In genomic region chr11:67514401-67514800, GRCm38 (mm10) we compare ENCODE assay signal across 9 mouse cellular contexts. TPM values are rescaled to one million over a fixed set of nuclear protein-coding genes. Genes with fewer than 3 reads are reported as not detected.
A peak's percentile ranks its signal among the peaks of the same experiment; 100 is the strongest.
DNase-seq lines count a peak whose midpoint lies in the region; ATAC-seq and TF ChIP-seq lines count a peak whose summit lies in the region.
"Had no signal": no experiment of that assay in that cellular context is flagged by ENCODE, and none has a peak within 500 bp of the region (broad histone marks: within the 10 kb centered on the region; RNA-seq: fewer than 3 reads in every experiment).

No protein-coding gene starts in this region.

- no peak for TF ChIP-seq POLR2A in CH12.LX (IDR thresholded peaks at IDR 0.05; ENCODE audit: low read depth, low read length)

- 89% methylated on average over 8 of the region's 8 CpGs for WGBS in kidney, embryonic 14.5 days

- dilution Hi-C loops in CH12.LX (cut with MboI; ENCODE audit: extremely low pct_ligation_motif_present, extremely low pct_unique_long_range_greater_than_20kb, low sequenced_read_pairs) = no loop called here

- peaks cover 17% of the 10 kb centered on the region for H3K4me1 ChIP-seq in kidney, embryonic 14.5 days (ENCODE audit: control insufficient read depth, insufficient read depth, low read length)
- H3K4me1 ChIP-seq in CH12.LX (ENCODE audit: control insufficient read depth in 1 of 2, insufficient read depth in 2 of 2) = peaks cover 0 to 4% of the 10 kb centered on the region in 2 experiments; a peak in 1 of 4 replicates
- H3K4me1 ChIP-seq: midbrain, embryonic 12.5 days had no signal

- no peak overlapping the region for H3K9ac ChIP-seq in kidney, embryonic 14.5 days (ENCODE audit: low read depth, low read length)
- no peak overlapping the region for H3K9ac ChIP-seq in CH12.LX (ENCODE audit: insufficient read depth, low read depth)
- H3K9ac ChIP-seq: midbrain, embryonic 12.5 days had no signal

- no peak for TF ChIP-seq EP300 in CH12.LX (IDR thresholded peaks at IDR 0.05; ENCODE audit: low read length)

- no peak for ATAC-seq in kidney, embryonic 14.5 days (ENCODE audit: low FRiP score, low TSS enrichment)

- peak in 1 of 2 experiments; percentile 66; a peak in 2 of 4 replicates for TF ChIP-seq CTCF in CH12.LX (conservative IDR thresholded peaks at IDR 0.05 in 1 of 2, IDR thresholded peaks at IDR 0.05 in 1 of 2; ENCODE audit: low read depth in 2 of 2, low read length in 2 of 2)

- H3K79me2 ChIP-seq in CH12.LX (replicated peaks; ENCODE audit: control insufficient read depth, extremely low read depth, insufficient read depth, poor library complexity, severe bottlenecking) = no peaks in the 10 kb centered on the region

- H3K36me3 ChIP-seq in kidney, embryonic 14.5 days (ENCODE audit: control insufficient read depth, insufficient read depth, low read length) = no peaks in the 10 kb centered on the region
- no peaks in the 10 kb centered on the region for H3K36me3 ChIP-seq in CH12.LX (replicated peaks in 1 of 2; ENCODE audit: control insufficient read depth in 1 of 2, insufficient read depth in 1 of 2, low read length in 1 of 2)
- H3K36me3 ChIP-seq: midbrain, embryonic 12.5 days had no signal

- no peak for DNase-seq in kidney, adult 9 months
- DNase-seq in 416B (ENCODE audit: low read depth) (peak; percentile 34), CH12.LX (ENCODE audit: extremely low read depth) (peak; percentile 50), adipocyte (ENCODE audit: low spot score) (no peak)
- DNase-seq in kidney, postnatal 10 days = peak; percentile 37
- DNase-seq in ovary, postnatal 14 days (ENCODE audit: low spot score) = no peak
- DNase-seq: thymus, postnatal 4 days had no signal

- no peaks in the 10 kb centered on the region; the same call in 1 of the 2 replicates for H3K9me3 ChIP-seq in kidney, embryonic 14.5 days (ENCODE audit: control insufficient read depth, low read length)
- peaks cover 7% of the 10 kb centered on the region for H3K9me3 ChIP-seq in CH12.LX (replicated peaks; ENCODE audit: low read length)
- H3K9me3 ChIP-seq: midbrain, embryonic 12.5 days had no signal

- no peak overlapping the region for H3K4me3 ChIP-seq in kidney, embryonic 14.5 days (ENCODE audit: low read length)
- no peak overlapping the region for H3K4me3 ChIP-seq in CH12.LX (replicated peaks in 1 of 3; ENCODE audit: low read depth in 2 of 3, low read length in 2 of 3, poor library complexity in 1 of 3)
- H3K4me3 ChIP-seq: midbrain, embryonic 12.5 days had no signal

- in situ Hi-C loops in CH12.LX (cut with MboI; ENCODE audit: low pct_ligation_motif_present, low pct_unique_long_range_greater_than_20kb, low sequenced_read_pairs) = no loop called here

- no peaks in the 10 kb centered on the region for H3K27me3 ChIP-seq in kidney, embryonic 14.5 days (ENCODE audit: control insufficient read depth, insufficient read depth, low read length)
- H3K27me3 ChIP-seq in CH12.LX (replicated peaks) = no peaks in the 10 kb centered on the region
- H3K27me3 ChIP-seq: midbrain, embryonic 12.5 days had no signal

- H3K27ac ChIP-seq in kidney, embryonic 14.5 days (ENCODE audit: low read depth, low read length) = peak overlapping the region; percentile 56; the same call in 1 of the 2 replicates
- no peak overlapping the region for H3K27ac ChIP-seq in CH12.LX (ENCODE audit: insufficient read depth, low read depth)
- H3K27ac ChIP-seq: midbrain, embryonic 12.5 days had no signal

- no peak overlapping the region for H3K4me2 ChIP-seq in kidney, embryonic 14.5 days (replicated peaks; ENCODE audit: low read depth, low read length)
- no peak overlapping the region for H3K4me2 ChIP-seq in CH12.LX (ENCODE audit: insufficient read depth, low read depth, poor library complexity, severe bottlenecking)
- H3K4me2 ChIP-seq: midbrain, embryonic 12.5 days had no signal

- TF ChIP-seq RAD21 in CH12.LX (IDR thresholded peaks at IDR 0.05; ENCODE audit: low read depth, low read length) = peak; percentile 43

TF ChIP-seq in CH12.LX, 34 proteins besides CTCF, POLR2A, EP300 and RAD21:
- no peak for TF ChIP-seq SIN3A (IDR thresholded peaks at IDR 0.05; ENCODE audit: low read length)
- TF ChIP-seq ETS1 (conservative IDR thresholded peaks at IDR 0.05; ENCODE audit: low read depth, low read length) = no peak
- peak; percentile 51 for TF ChIP-seq BHLHE40 (IDR thresholded peaks at IDR 0.05; ENCODE audit: low read depth, low read length)
- TF ChIP-seq SMC3 (IDR thresholded peaks at IDR 0.05; ENCODE audit: low read depth, low read length) = peak; percentile 67
- no peak for TF ChIP-seq RCOR1 (conservative IDR thresholded peaks at IDR 0.05; ENCODE audit: low read depth, low read length)

RNA-seq across cellular contexts. Expression of gene Gas7, which starts 59.2 kb away (rescaled TPM):
- 7.9 and 8.3 TPM in 2 replicates for polyA plus RNA-seq in kidney, embryonic 14.5 days (2014; fragmentation: Nextera tagmentation; extraction: Ambion mirVana)
- total RNA-seq in CH12.LX (2012; rRNA removed) (7.0 and 7.4 TPM in 2 replicates), CH12.LX (2014; rRNA removed) (5.9 and 7.0 TPM in 2 replicates)
- polyA plus RNA-seq in CH12.LX (2012; ENCODE audit: insufficient read length, low read depth) = 20.8 and 21.7 TPM in 2 replicates

Comparison
In these comparisons a context has a peak if more than half of its experiments do, and no peak if none do; other contexts are left out.
1. DNase-seq: peak in 416B (single experiment), CH12.LX (single experiment) and kidney, postnatal 10 days (single experiment); none in kidney, adult 9 months (single experiment), ovary, postnatal 14 days (single experiment) and adipocyte (single experiment).